Mouse (Mus musculus) adrenal gland, postnatal 25 days (tissue): ENCODE data around the gene Slc43a3. TPM values are rescaled to one million over a fixed set of nuclear protein-coding genes. Genes with fewer than 3 reads are reported as not detected.
"Not testable (repeated sequence)": the region's sequence is repeated elsewhere in the genome, so short reads cannot be mapped to it uniquely, and the experiment has no call there.

ENCODE experiments used
- DNase-seq: peaks from one replicate; pipeline ENCODE4 v3.0.0; 2021; ENCODE audit warnings: mixed read lengths
- long read RNA-seq: library from polyadenylated mRNA; stranded (forward); transcript quantifications from one replicate; pipeline ENCODE4 v2.0.0, GENCODE M21; 2021
- total RNA-seq: library from RNA; stranded (reverse); gene quantifications from 2 replicates; pipeline ENCODE4 v1.2.3, GENCODE M21; 2021

The Slc43a3 gene
- total RNA-seq: 54.7 and 55.7 TPM in 2 replicates
- long read RNA-seq, transcript Slc43a3-201 (13 exons, 2,583 nt): major isoform, 25 of 46 reads
- long read RNA-seq, partial matches to known transcripts: 9 of 46 reads
- long read RNA-seq, other reads (novel, unspliced or antisense): 12 of 46 reads

DNA sequence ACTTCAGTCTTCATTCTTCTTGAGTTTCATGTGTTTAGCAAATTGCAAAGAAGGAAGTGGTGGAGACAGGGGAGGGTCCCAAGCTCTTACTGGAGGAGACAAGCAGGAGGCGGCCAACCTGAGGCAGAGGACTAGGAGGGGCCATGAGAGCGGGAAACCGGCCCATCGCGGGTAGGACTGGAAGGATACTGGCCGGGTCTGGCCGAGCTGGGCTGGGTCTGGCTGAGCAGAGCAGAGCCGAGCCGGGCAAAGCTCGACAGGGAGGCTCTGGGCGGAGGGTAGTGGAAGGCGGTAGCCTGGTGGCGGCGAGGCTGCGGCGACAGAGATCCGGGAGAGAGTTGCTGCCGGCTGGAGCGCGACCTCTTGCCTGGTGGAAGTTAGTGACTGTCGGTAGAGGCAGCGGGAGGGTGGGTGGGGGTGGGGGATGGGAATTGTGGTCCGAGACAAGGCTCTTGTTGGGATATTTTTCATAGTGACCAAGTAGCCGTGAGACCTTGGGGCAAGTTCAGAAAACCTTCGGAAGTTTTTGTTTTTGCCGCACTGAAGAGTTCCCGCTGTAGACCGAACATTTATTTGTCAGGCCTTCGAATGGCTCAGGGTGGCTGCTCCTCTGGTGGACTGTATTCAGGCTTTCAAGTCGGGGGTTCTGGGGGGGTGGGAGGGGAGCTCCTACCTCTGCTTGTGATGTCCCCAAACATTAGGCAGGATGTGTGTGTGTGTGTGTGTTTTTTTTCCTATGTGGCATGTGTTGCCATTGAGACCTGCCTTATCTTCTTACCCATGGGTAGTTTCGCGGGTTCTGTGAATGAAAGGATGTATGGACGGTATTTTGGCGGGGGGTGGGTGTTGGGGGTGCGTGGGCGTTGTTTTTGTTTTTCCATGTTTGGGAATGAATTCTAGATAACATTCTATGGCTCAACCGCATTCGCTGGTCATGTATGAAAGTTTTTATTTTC lies at the start of gene Slc43a3:
Slc43a3 (plus strand) TSS at position 106 of the 956 bp plus-strand sequence.
- peak; percentile 77 for DNase-seq

DNA sequence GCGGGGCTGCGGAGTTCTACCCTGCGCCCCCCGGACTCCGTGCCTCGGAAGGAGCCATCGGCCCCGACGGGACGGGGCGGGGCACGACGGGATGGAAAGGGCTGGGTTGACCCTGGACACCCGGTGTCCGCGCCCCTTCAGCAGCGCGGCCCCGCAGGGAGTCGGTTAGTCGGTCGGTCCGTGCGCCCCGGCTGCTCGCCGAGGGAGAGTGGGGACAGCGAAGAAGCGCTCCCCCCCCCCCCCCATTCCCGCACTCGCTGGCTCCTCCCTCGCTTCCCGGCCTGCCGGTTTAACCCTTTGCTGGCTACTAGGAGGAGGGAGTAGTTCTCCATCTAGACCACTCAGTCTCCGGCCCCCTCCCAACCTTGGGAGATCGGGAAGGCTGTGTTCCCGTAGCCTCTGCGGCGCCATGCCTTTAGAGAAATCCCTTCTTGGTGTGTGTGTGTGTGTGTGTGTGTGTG lies 49.5 kb upstream of the Slc43a3 start:
- DNase-seq: peak; percentile 39

DNA sequence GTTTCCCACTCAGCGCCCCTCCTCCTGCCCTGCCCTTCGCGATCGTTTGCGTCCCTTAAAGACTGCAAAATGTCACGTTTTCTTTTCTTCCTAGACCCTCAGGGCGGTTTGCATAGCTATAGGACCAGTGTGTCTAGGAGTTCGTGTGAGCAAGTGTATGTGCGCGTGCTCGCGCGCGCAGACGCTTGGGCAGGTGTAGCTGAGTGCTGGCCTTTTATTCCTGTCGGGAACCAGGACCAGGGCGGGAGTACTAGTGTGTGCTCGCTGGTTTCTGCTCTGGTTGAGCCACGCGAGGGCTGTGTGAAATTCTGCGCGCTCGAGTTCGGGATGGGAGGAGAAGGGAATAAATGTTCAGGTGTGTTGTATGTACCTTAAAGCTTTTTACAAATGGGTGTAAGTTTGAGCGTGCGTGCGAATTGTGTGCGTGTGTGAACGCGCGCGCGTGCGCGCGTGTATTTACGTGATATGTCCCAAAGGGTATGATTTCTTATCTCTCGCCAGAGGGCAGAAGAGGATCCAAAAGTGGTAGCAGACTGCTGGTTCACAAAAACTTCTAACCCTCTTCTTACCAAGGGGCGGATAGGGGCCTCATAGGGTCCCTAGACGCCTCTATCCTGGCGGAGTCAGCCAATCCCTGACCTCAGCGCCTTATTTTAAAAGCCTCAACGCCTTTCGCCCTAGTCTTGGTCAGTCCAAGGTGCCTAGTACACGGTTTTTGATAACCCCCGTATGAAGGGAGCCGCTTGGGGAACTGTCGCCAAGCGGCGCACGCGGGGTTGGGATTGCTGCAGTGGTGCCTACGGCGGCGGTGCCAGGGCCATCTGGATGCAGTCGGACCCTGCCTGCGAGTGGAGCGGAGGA lies 48.7 kb upstream of the Slc43a3 start:
- peak; percentile 27 for DNase-seq

DNA sequence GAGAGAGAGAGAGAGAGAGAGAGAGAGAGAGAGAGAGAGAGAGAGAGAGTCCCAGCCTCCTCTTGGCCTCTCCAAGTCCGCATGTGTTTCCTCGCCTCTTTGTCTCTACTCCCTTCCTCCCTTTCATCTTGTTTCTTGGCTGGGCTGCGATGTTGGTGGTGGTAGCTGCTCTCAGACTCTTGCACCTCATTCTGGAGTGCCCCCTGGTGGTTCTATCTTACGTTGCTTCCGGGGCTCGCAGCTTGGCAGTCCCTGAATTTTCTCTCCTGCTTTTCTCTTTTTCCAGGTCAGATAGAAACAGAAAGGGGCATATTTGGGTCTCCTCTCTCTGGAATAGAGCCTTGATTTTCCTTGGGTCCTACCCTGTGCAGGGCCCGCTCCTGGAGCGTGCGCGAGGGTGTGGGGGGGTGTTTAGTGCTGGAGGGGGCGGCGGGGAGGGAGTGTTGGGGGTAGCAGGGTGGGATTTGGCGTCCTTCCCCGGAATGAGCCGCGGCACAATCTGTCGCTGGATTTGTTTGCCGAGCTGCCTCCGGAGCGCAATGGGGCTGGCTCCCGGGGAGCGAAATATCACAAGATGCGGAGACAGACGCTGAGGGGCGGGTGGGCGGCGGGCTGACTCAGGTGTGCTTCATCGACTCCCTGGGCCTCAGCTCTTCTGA lies 47.6 kb upstream of the Slc43a3 start:
- DNase-seq: peak; percentile 71

DNA sequence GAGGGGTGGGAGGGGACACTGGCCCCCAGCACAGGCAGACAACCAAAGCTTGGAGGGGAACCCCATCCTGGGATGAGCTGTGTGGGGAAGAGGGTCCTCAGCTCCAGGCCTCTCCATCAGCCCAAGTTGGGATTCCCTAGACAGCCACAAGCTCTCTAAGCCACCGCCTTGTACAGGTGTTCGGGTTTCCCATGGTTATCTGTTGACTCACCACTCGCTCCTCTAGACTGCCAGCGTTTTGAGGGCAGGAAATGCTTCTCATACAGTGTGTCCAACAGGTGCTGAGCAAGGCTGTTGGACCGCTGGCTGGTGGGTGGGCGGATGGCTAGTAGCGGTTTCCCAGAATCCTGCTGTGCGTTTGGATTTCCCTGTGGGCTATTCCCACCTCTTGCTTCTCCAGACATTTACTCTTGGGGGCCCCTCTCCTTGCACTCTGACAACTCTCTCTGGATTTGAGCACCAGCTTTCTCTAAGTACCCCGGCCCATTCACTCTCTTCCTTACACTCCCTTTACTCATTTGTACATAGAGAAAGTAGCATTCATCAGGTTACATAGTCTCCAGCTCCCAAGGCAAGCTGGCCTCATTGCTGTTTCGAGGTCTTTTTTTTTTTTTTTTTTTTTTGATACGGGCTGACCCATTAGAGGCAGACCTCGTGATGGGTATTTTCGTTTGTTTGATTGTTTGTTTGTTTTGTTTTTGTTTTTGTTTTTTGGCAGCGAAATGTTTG lies 46.9 kb upstream of the Slc43a3 start:
- DNase-seq: no peak

DNA sequence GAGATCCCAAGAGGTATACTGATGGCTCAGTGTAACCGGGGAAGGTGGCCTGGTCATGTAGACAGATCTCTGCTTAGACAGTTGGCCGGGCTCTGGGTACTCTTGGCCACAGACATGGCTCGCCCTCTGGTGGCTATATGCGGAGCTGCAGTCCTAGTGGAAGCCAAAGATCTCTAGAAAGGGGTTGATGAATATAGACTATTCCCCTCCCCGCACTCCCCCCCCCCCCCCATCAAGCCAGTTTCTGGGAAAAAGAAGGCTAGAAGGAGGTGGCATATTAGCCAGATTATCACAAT lies 46.4 kb upstream of the Slc43a3 start:
- DNase-seq: peak; percentile 81

DNA sequence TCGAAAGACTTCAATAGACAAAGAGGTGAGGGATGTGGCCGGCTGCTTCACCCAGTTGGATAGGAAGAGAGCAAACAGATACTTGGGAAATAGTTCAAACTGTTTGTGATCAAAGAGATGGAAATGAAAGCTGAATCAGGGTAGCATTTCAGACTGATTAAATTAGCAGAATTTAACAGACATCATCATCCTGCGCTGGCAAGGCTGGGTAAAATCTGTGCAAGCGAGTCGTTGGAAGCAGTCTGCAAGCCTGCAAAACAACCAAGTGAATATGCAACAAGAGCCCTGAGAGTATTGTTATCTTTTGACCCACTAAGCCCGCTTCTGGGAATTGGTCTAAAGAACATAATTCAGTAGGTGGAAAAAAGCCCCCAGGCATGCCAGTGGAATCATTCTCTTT lies 43.0 kb upstream of the Slc43a3 start:
- no peak for DNase-seq

DNA sequence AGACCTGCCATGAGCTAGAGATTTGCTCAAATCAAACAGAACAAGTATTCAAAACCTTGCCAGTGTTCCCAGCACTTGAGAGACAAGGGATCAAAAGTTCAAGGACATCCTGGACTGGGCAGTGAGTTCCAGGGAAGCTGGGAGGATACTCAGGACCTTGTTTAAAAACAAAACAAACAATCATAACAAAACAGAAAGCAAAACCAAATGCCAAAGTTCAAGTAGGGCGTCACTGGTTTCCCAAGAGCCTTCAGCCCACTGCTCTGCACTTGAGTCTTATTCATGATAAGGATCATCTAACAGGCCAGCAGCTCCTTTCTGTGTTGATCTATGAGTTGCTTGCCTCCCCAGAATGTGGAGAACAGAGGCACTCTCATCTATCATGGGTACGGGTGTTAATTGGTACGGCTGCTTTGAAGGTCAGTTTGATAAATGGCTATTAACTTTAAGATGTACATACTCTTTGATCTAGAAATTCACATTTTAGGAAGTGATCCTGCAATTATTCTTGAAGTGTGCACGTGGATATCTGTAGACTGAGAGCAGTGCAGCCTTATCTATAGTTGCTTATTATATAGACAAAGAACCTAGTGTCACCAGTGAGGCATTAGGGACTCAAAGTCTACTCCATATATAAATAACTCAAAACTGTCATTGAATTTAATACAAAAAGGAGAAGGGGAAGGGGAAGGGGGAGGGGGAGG lies 40.7 kb upstream of the Slc43a3 start:
- DNase-seq: no peak

DNA sequence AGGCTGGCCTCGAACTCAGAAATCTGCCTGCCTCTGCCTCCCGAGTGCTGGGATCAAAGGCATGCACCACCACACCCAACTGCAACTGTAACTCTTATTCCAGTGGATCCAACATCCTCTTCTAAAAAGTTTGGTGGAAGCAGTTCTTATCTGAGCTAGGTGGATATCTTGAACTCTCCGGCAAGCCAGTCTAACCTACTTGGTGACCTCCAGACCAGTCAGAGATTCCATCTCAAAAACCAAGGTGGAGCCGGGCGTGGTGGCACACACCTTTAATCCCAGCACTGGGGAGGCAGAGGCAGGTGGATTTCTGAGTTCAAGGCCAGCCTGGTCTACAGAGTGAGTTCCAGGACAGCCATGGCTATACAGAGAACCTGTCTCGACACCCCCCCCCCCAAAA lies 39.7 kb upstream of the Slc43a3 start:
- not testable (repeated sequence) for DNase-seq

DNA sequence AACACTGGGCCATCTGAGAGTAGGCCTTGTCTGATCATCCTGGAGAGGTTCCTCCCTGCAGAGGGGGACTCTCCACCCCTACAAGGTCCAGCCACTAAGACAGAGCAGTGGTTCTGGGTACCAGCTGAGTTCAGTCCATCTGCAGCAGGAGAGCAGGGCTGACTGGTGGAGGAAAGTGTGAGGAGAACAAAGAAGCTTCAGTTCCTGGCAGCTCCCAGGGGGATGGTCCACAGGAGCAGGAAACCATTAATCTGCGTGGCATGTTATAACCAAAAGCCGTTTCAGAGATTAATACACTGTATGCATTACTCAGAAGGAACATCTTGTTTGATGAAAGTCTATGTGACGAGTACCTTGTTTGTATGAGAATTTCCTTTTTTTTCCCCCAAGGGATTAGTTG lies 23.7 kb upstream of the Slc43a3 start:
- DNase-seq: no peak

DNA sequence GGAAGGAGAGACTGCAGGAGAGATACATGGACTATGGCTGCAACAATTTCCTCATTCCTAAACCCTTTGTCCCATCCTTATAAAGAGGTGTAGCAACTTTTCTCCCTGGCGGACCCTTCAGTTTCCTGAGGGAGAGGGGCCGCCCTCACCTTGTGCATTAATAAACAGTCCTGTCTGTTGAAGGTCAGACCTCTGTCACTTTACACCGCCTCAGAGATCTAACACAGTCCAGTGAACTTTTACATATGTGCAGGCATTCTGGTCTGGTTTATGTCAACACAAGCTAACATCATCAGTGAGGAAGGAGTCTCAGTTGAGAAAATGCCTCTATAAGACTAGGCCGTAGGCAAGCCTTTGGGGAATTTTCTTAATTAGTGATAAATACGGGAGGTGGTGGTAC lies 22.5 kb upstream of the Slc43a3 start:
- no peak for DNase-seq

DNA sequence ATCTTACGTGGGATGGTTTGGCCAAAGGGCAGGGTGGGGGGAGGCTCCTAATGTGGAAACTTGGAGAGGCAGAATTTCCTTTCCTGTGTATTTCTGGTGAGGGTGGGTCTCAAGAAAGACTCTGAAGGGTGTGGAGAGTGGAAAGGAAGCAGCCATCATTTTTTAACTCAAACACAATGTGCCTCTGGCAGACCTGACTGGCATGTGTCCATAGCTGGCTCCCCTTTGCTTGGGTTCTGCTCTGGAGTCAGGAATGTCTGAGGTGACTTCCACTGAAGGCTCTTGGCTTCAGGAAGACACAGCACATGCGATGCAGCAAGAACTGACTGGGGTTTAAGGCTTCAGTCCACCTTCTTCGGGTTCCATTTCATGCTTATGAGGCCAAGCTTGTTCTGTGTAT lies 21.0 kb upstream of the Slc43a3 start:
- DNase-seq: no peak

DNA sequence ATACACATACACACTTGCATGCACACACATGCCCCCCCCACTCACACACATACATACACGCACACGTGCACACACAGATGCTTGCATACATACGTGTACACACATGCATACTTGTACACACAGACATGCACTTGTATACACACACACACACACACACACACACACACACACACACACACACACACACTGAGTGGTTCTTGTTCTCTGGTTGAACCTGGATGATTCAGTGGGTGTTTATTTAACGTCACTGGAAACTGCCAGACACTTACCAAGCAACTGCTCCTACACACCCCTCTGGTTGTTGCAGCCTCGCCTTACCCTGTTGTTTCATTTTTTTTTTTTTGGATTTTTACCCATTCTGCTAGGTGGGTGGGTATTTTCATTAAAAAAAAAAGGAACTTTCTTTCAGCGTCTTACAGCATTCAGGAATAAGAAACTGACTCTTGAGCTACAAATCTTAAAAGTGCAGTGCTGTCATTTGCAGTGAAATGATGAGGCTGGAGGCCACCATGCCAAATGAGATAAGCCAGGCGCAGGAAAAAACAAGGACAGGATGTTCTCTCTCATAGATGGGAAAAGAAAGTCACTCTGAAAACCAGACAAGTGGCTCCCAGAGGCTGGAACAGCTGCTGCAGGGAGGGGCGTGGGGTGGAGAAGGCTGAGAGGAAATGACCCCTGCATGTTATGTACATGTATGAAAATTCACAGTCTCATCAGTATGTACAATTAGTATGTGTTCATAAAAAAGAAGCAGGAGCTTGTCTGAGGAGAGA lies 19.6 kb upstream of the Slc43a3 start:
- peak; percentile 21 for DNase-seq

DNA sequence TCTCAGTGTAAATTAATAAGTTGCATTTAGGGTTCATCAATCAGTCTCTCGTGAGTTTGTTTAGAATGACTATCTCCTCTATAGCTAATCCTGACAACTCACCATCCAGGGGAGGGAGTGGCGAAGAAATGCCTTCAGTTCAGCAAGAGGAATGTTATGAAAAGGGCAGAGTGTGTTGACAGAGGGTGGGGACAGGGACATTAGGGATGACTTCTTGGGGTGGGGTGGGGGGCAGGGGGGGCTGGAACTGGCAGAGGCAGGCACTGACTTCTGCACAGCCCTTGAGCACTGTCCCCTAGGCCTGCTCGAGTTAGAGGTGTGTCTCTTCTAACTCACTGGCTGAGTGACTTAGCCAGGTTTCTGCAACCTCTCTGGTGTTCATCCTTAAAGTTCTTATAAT lies 18.2 kb upstream of the Slc43a3 start:
- no peak for DNase-seq

DNA sequence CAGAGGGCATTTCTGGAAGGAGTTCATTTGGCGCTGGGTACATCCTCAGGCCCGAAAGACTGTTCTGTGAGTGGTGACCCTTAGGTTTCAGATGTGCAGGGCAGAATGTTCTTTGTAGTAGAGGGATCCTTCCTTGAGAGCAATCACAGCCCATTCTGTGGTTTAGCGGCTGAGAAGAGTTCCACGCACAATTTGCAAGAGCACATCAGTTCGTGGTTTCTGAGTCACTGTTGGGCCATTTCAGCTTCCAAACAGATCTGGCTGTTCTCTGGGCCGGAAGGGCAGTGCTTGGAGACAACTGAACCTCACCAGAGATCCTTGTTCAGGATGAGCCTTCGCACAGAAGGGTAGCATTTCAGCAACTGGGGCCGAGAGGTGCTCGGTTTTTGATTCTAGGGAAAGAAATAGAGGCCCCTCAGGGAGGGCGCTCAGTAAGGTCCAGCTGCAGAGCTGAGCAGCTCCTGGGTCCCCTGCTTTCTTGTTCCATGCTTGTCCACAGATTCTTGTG lies 16.7 kb upstream of the Slc43a3 start:
- no peak for DNase-seq

DNA sequence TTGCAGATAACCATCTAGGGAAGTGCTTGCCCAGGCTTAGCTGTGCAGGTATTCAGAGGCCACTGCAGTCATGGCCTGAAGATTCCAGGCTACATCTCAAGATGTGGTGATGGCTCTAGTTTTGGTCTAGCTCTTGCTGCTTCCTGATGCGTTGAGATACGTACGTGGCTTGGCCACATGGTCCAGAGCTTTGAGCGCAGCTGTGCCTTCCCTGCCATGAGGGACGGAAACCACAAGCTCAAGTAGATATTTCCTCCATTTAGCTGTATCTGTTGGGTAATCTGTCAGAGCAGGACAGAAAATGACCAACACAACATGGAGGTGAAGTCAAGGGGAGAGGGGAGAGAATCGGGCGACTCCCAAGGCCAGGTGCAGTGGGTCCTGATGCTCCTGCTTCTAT lies 6.2 kb upstream of the Slc43a3 start:
- no peak for DNase-seq

DNA sequence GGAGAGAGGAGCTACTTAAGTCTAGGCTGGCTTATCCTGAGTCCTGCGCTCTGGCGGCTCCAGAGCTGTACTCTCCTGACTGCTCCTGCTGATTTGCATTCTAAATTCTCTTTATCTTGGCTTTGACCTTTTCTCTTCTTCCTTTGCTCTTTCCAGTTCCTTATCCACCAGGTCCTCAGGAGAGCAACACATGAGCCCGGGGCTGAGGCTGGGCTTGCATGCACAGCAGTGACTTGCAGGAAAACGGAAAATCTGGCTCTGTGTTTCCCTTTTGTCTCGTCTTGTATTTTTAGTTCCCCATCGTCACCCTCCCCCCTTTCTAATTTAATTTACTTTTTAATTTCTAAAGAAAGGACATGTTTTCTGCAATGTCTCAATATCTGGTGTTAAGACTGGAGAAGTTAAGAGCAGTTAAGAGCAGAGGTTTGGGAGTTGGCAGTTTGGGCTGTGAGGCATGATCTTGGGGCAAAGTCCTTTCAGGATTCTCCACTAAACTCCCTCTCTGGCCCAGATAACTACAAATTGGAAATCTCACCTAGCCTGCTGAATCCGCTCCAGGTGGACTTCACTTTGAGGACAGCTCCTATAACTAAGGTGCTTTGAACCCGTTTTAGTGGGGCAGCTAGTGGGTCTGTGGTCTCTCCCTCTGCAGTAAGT lies 2.3 kb upstream of the Slc43a3 start:
- no peak for DNase-seq

DNA sequence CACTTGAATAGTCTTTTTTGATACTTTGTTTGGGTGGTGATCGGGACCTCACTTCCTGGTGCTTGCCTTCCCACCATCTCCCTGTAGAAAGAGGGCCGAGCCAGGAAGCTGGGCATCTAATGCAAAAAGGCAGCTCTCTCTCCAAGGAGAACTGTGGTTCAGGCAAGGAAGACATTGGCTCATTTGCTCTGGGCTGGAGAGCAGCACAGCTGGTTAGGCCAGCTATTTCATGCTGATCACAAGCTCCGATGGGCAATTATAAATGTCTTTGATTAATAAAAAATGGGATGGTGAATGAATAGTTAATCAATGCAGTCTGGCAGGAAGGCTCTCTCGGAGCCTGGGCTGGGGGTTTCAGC lies 1.8 kb upstream of the Slc43a3 start:
- no peak for DNase-seq

DNA sequence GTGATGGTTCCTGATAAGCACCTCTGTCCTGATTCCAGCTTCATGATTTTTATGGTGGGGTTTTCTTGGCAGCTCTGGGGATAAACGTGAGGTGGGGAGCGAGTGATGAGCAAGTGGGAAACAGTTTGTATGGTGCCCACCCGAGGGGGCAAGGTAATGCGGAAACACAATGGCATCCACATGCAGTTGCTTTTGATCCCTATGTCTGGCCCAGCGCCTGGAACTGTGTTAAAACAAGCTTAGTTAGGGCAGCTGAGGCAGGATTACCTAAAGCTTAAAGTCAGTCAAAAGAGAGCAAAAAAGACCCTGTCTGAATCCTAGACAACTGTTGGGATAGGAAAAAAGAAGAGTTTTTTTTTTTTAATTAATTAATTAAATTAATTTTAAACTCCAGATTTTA lies 1.3 kb upstream of the Slc43a3 start:
- DNase-seq: no peak
